Mouse (Mus musculus) ES-Bruce4 (cell line): ENCODE data around the gene Specc1l.

Source experiments
- CTCF ChIP-seq: IDR thresholded peaks from one replicate; pipeline ENCODE4 v1.8.1; 2011; ENCODE audit warnings: low read depth, low read length
- EP300 ChIP-seq: IDR thresholded peaks from 2 replicates; pipeline ENCODE4 v1.6.1; 2011; ENCODE audit warnings: low read depth, low read length; ENCODE audit not compliant: insufficient read depth
- POLR2A ChIP-seq: IDR thresholded peaks from one replicate; pipeline ENCODE4 v1.8.1; 2011; ENCODE audit warnings: low read length; ENCODE audit not compliant: insufficient read depth

- TF ChIP-seq POLR2A (no peak), EP300 (no peak), CTCF (no peak)
Measured at GRCm38 (mm10) chr10:75186551-75186950, 25.3 kb upstream of the Specc1l start.
